In genomic region chr10:5367465-5368011, GRCm38 (mm10) we compare ENCODE assay signal across 13 mouse cellular contexts.
DNase-seq lines count a peak whose midpoint lies in the region; ATAC-seq and TF ChIP-seq lines count a peak whose summit lies in the region.
"Had no signal": no experiment of that assay in that cellular context is flagged by ENCODE, and none has a peak within 500 bp of the region (broad histone marks: within the 10 kb centered on the region; RNA-seq: fewer than 3 reads in every experiment).

No protein-coding gene starts in this region.

- 60% methylated on average over 12 of the region's 12 CpGs for WGBS in forebrain, postnatal 0 days
- WGBS in forebrain, embryonic 14.5 days, result 71% methylated on average over 12 of the region's 12 CpGs
- 63% methylated on average over 12 of the region's 12 CpGs for WGBS in limb, embryonic 13.5 days
- 75% methylated on average over 12 of the region's 12 CpGs for WGBS in limb, embryonic 10.5 days

- no peak for TF ChIP-seq CTCF in forebrain, postnatal 0 days (IDR thresholded peaks at IDR 0.05; ENCODE audit: low read depth)
- TF ChIP-seq CTCF in layer of hippocampus, adult 2 months (conservative IDR thresholded peaks at IDR 0.05), result no peak

- H3K36me3 ChIP-seq in forebrain, postnatal 0 days (ENCODE audit: insufficient read depth), result no peaks in the 10 kb centered on the region
- no peaks in the 10 kb centered on the region for H3K36me3 ChIP-seq in forebrain, embryonic 14.5 days (ENCODE audit: control insufficient read depth, insufficient read depth, low read length)
- H3K36me3 ChIP-seq in limb, embryonic 13.5 days, result no peaks in the 10 kb centered on the region
- H3K36me3 ChIP-seq in limb, embryonic 10.5 days, result no peaks in the 10 kb centered on the region
- H3K36me3 ChIP-seq: G1E; neural tube, embryonic 13.5 days had no signal

- no peak for DNase-seq in forebrain, postnatal 0 days
- DNase-seq in forebrain, embryonic 14.5 days (ENCODE audit: low spot score), result no peak
- DNase-seq in limb, embryonic 10.5 days (ENCODE audit: low spot score), result no peak
- peak in 1 of 2 experiments; percentile 44 for DNase-seq in layer of hippocampus, adult 2 months (ENCODE audit: low spot score in 2 of 2)
- DNase-seq in right cerebral cortex, postnatal 25 days, result peak; percentile 57
- no peak for DNase-seq in embryo, embryonic 10 days (ENCODE audit: low spot score)
- DNase-seq: cerebellum, adult 11-12 months; midbrain, embryonic 14.5 days had no signal

- H3K4me3 ChIP-seq in forebrain, postnatal 0 days (ENCODE audit: low read depth, low read length), result no peak overlapping the region
- no peak overlapping the region for H3K4me3 ChIP-seq in forebrain, embryonic 14.5 days (ENCODE audit: low read depth, low read length)
- no peak overlapping the region for H3K4me3 ChIP-seq in limb, embryonic 13.5 days
- H3K4me3 ChIP-seq in limb, embryonic 10.5 days, result no peak overlapping the region
- peak overlapping the region; percentile 68 for H3K4me3 ChIP-seq in layer of hippocampus, adult 2 months
- H3K4me3 ChIP-seq: neural tube, embryonic 13.5 days had no signal

- H3K4me1 ChIP-seq in forebrain, postnatal 0 days (ENCODE audit: insufficient read depth), result no peaks in the 10 kb centered on the region
- H3K4me1 ChIP-seq in forebrain, embryonic 14.5 days (ENCODE audit: control insufficient read depth, insufficient read depth, low read length), result peaks cover 3% of the 10 kb centered on the region; the same call in 1 of the 2 replicates
- peaks cover 3% of the 10 kb centered on the region; the same call in 1 of the 2 replicates for H3K4me1 ChIP-seq in limb, embryonic 13.5 days
- H3K4me1 ChIP-seq in limb, embryonic 10.5 days, result no peaks in the 10 kb centered on the region
- H3K4me1 ChIP-seq: neural tube, embryonic 13.5 days had no signal

- H3K9me3 ChIP-seq in forebrain, postnatal 0 days (ENCODE audit: low read length), result no peaks in the 10 kb centered on the region
- no peaks in the 10 kb centered on the region for H3K9me3 ChIP-seq in forebrain, embryonic 14.5 days (replicated peaks; ENCODE audit: control insufficient read depth, low read length)
- no peaks in the 10 kb centered on the region for H3K9me3 ChIP-seq in limb, embryonic 13.5 days
- H3K9me3 ChIP-seq in limb, embryonic 10.5 days (replicated peaks), result no peaks in the 10 kb centered on the region
- H3K9me3 ChIP-seq: G1E; neural tube, embryonic 13.5 days had no signal

- H3K4me2 ChIP-seq in forebrain, postnatal 0 days (ENCODE audit: low read depth), result peak overlapping the region; percentile 11; the same call in 1 of the 2 replicates
- no peak overlapping the region for H3K4me2 ChIP-seq in forebrain, embryonic 14.5 days (ENCODE audit: low read length)
- peak overlapping the region; percentile 3; the same call in 1 of the 2 replicates for H3K4me2 ChIP-seq in limb, embryonic 13.5 days (replicated peaks)
- H3K4me2 ChIP-seq: neural tube, embryonic 13.5 days had no signal

- no peak overlapping the region; the same call in 1 of the 2 replicates for H3K27ac ChIP-seq in forebrain, postnatal 0 days (ENCODE audit: low read depth, low read length)
- H3K27ac ChIP-seq in forebrain, embryonic 14.5 days (ENCODE audit: low read depth, low read length), result no peak overlapping the region
- no peak overlapping the region for H3K27ac ChIP-seq in limb, embryonic 13.5 days
- no peak overlapping the region for H3K27ac ChIP-seq in limb, embryonic 10.5 days
- peak overlapping the region; percentile 97 for H3K27ac ChIP-seq in layer of hippocampus, adult 2 months
- H3K27ac ChIP-seq: liver, embryonic 14.5 days; neural tube, embryonic 13.5 days had no signal

- H3K27me3 ChIP-seq in forebrain, postnatal 0 days (ENCODE audit: insufficient read depth, low read length), result no peaks in the 10 kb centered on the region
- H3K27me3 ChIP-seq in forebrain, embryonic 14.5 days (replicated peaks; ENCODE audit: control insufficient read depth, insufficient read depth, low read length), result no peaks in the 10 kb centered on the region
- H3K27me3 ChIP-seq in limb, embryonic 13.5 days, result no peaks in the 10 kb centered on the region
- no peaks in the 10 kb centered on the region for H3K27me3 ChIP-seq in limb, embryonic 10.5 days (ENCODE audit: low read depth, poor library complexity, severe bottlenecking)
- H3K27me3 ChIP-seq: neural tube, embryonic 13.5 days had no signal

- no peak overlapping the region for H3K9ac ChIP-seq in forebrain, postnatal 0 days
- H3K9ac ChIP-seq in forebrain, embryonic 14.5 days (ENCODE audit: low read length), result no peak overlapping the region
- no peak overlapping the region for H3K9ac ChIP-seq in limb, embryonic 13.5 days
- H3K9ac ChIP-seq: liver, embryonic 14.5 days; neural tube, embryonic 13.5 days had no signal

- ATAC-seq in forebrain, postnatal 0 days, result peak; percentile 50
- ATAC-seq in forebrain, embryonic 14.5 days, result no peak
- ATAC-seq in limb, embryonic 13.5 days (ENCODE audit: low FRiP score, low read depth), result no peak
- no peak for ATAC-seq in erythroid progenitor cell, adult 5-6 weeks (replicated peaks; ENCODE audit: low FRiP score, poor library complexity, severe bottlenecking)
